Mouse (Mus musculus) MEL (cell line): ENCODE measurements around the gene Six2. TPM values are rescaled to one million over a fixed set of nuclear protein-coding genes. Genes with fewer than 3 reads are reported as not detected.

Experiments
- DNase-seq: peaks from one replicate; pipeline ENCODE4 v3.0.0; 2011; ENCODE audit warnings: low read depth, low spot score
- H3K27ac ChIP-seq: 2 replicates; pipeline ENCODE4 v1.5.1; 2012; ENCODE audit warnings: low read depth, mild to moderate bottlenecking, control low read depth, low read length, moderate library complexity; ENCODE audit not compliant: control insufficient read depth
- H3K27me3 ChIP-seq, 2 experiments: fragments of 150-350 bp in 1 of 2; sonication (generic) in 1 of 2; 2 replicates each; pipeline ENCODE4 v1.6.1; 2012; ENCODE audit warnings: low read length in 2 of 2, mild to moderate bottlenecking in 2 of 2, improper control_type of control experiment in 1 of 2, moderate library complexity in 1 of 2; ENCODE audit not compliant: insufficient read depth in 2 of 2, control insufficient read depth in 1 of 2
- H3K36me3 ChIP-seq, 2 experiments: 2 replicates each; pipeline ENCODE4 v1.6.1; 2012 to 2014; ENCODE audit warnings: low read length in 2 of 2, improper control_type of control experiment in 1 of 2, inconsistent platforms in 1 of 2, mild to moderate bottlenecking in 1 of 2; ENCODE audit not compliant: insufficient read depth in 2 of 2, control insufficient read depth in 1 of 2
- H3K4me1 ChIP-seq, 2 experiments: fragments of 150-350 bp in 1 of 2; sonication (generic) in 1 of 2; 2 replicates each; pipeline ENCODE4 v1.6.1; 2012; ENCODE audit warnings: low read length in 2 of 2, improper control_type of control experiment in 1 of 2, mild to moderate bottlenecking in 1 of 2; ENCODE audit not compliant: insufficient read depth in 2 of 2, control insufficient read depth in 1 of 2
- H3K4me3 ChIP-seq, 2 experiments: fragments of 150-350 bp in 1 of 2; sonication (generic) in 1 of 2; 2 replicates each; pipeline ENCODE4 v1.5.1; 2012; ENCODE audit warnings: low read depth in 2 of 2, low read length in 2 of 2, mild to moderate bottlenecking in 2 of 2, moderate library complexity in 2 of 2, control low read depth in 1 of 2, improper control_type of control experiment in 1 of 2; ENCODE audit not compliant: control insufficient read depth in 1 of 2, insufficient read depth in 1 of 2
- H3K79me2 ChIP-seq: 2 replicates; pipeline ENCODE4 v1.6.1; 2012; ENCODE audit warnings: mild to moderate bottlenecking, low read length, moderate library complexity; ENCODE audit not compliant: control insufficient read depth, poor library complexity, insufficient read depth
- H3K9ac ChIP-seq: 2 replicates; pipeline ENCODE4 v1.6.1; 2012; ENCODE audit warnings: low read depth, mild to moderate bottlenecking, control low read depth, low read length, moderate library complexity; ENCODE audit not compliant: control insufficient read depth, poor library complexity, severe bottlenecking
- H3K9me3 ChIP-seq: fragments of 150-350 bp; sonication (generic); replicated peaks from 2 replicates; pipeline ENCODE4 v1.6.1; 2012; ENCODE audit warnings: mild to moderate bottlenecking, low read length, improper control_type of control experiment, moderate library complexity; ENCODE audit not compliant: insufficient read depth
- CHD1 ChIP-seq: IDR thresholded peaks from 2 replicates; pipeline ENCODE4 v1.6.1; 2012; ENCODE audit warnings: low read depth, mild to moderate bottlenecking, inconsistent platforms, low read length, improper control_type of control experiment
- CHD2 ChIP-seq: IDR thresholded peaks from 2 replicates; pipeline ENCODE4 v1.6.1; 2011; ENCODE audit warnings: low read length, improper control_type of control experiment
- EP300 ChIP-seq, 2 experiments: IDR thresholded peaks; 2 replicates each; pipeline ENCODE4 v1.6.1; 2011; ENCODE audit warnings: improper control_type of control experiment in 2 of 2, low read length in 2 of 2, low read depth in 1 of 2, mild to moderate bottlenecking in 1 of 2
- GATA1 ChIP-seq: IDR thresholded peaks from 2 replicates; pipeline ENCODE4 v1.6.1; 2011; ENCODE audit warnings: low read depth, low read length, improper control_type of control experiment
- HCFC1 ChIP-seq: IDR thresholded peaks from 2 replicates; pipeline ENCODE4 v1.6.1; 2012; ENCODE audit warnings: low read depth, mild to moderate bottlenecking, inconsistent platforms, low read length, improper control_type of control experiment, moderate library complexity
- KAT2A ChIP-seq: conservative IDR thresholded peaks from 2 replicates; pipeline ENCODE4 v1.6.1; 2012; ENCODE audit warnings: low read depth, low read length, improper control_type of control experiment, inconsistent platforms
- MAFK ChIP-seq: IDR thresholded peaks from 2 replicates; pipeline ENCODE4 v1.6.1; 2011; ENCODE audit warnings: low read depth, mild to moderate bottlenecking, low read length, improper control_type of control experiment, borderline replicate concordance
- MAX ChIP-seq: IDR thresholded peaks from 2 replicates; pipeline ENCODE4 v1.6.1; 2011; ENCODE audit warnings: low read length, improper control_type of control experiment
- MYC ChIP-seq: IDR thresholded peaks from 2 replicates; pipeline ENCODE4 v1.6.1; 2011; ENCODE audit warnings: low read depth, mild to moderate bottlenecking, low read length, improper control_type of control experiment, moderate library complexity
- NRF1 ChIP-seq: IDR thresholded peaks from 2 replicates; pipeline ENCODE4 v1.6.1; 2014; ENCODE audit warnings: low read depth, mild to moderate bottlenecking, inconsistent platforms, low read length, improper control_type of control experiment, moderate library complexity; ENCODE audit not compliant: poor library complexity, insufficient read depth, severe bottlenecking
- POLR2AphosphoS2 ChIP-seq: IDR thresholded peaks from 2 replicates; pipeline ENCODE4 v1.6.1; 2011; ENCODE audit warnings: low read length, improper control_type of control experiment
- POLR2AphosphoS5 ChIP-seq: IDR thresholded peaks from 2 replicates; pipeline ENCODE4 v1.6.1; 2012; ENCODE audit warnings: low read depth, borderline replicate concordance, mild to moderate bottlenecking, inconsistent platforms, low read length, moderate library complexity, mixed read lengths
- RAD21 ChIP-seq: IDR thresholded peaks from 2 replicates; pipeline ENCODE4 v1.6.1; 2011; ENCODE audit warnings: mild to moderate bottlenecking, low read depth, low read length, improper control_type of control experiment
- SIN3A ChIP-seq: IDR thresholded peaks from 2 replicates; pipeline ENCODE4 v1.6.1; 2012; ENCODE audit warnings: low read length, improper control_type of control experiment, inconsistent platforms
- UBTF ChIP-seq: IDR thresholded peaks from 2 replicates; pipeline ENCODE4 v1.6.1; 2012; ENCODE audit warnings: low read depth, mild to moderate bottlenecking, inconsistent platforms, low read length, improper control_type of control experiment, moderate library complexity, borderline replicate concordance; ENCODE audit not compliant: insufficient read depth
- USF1 ChIP-seq: IDR thresholded peaks from 2 replicates; pipeline ENCODE4 v1.6.1; 2014; ENCODE audit warnings: low read depth, mild to moderate bottlenecking, inconsistent platforms, low read length, improper control_type of control experiment, moderate library complexity
- polyA plus RNA-seq, 2 experiments: library from polyadenylated mRNA; stranded (reverse) in 1 of 2; unstranded in 1 of 2; fragments of >175 nt in 1 of 2; fragments of >200 nt in 1 of 2; gene quantifications; 2 replicates each; pipeline versions ENCODE4 v1.2.1 to v1.2.4; 2012; ENCODE audit warnings: low replicate concordance in 2 of 2, low read depth in 1 of 2; ENCODE audit not compliant: insufficient read length in 2 of 2, insufficient read depth in 1 of 2, missing spikeins in 1 of 2
- total RNA-seq: library from RNA; depleted of rRNA; stranded (reverse); fragments of 300-350 nt; gene quantifications from 2 replicates; pipeline ENCODE4 v1.2.3, GENCODE M21; 2012; rRNA removed

The Six2 gene
- total and polyA plus RNA-seq, 3 experiments, result 6.4 to 81.4 TPM; not detected in 1

DNA sequence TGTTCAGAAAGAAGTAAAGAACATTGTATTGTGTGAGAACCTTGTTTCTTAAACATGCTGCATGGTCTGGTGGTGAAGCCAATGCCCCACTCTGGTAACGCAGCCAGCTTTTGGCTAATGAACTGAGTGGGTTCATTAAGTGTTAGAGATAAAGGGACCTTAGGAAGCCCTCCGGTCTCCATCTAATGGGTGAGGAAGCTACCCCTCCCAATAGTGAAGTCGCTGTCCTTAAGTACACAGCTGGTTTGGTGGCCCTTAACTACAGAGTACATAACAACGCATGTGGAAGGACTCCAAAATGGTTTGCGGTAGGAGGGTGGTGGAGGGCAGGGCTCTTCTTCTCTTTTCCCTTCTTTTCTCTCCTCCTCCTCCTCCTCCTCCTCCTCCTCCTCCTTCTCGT, 50.2 kb downstream of the Six2 start:
- peaks cover 0 to 7% of the 10 kb centered on the region in 2 experiments; a peak in 3 of 4 replicates for H3K27me3 ChIP-seq
- TF ChIP-seq SIN3A, result no peak
- no peak for TF ChIP-seq KAT2A
- TF ChIP-seq EP300 (IDR thresholded peaks at IDR 0.05; ENCODE audit: low read depth in 1 of 2, low read length in 2 of 2), result no peak
- no peak for TF ChIP-seq POLR2AphosphoS5
- TF ChIP-seq HCFC1, result no peak
- no peak for TF ChIP-seq RAD21
- TF ChIP-seq UBTF, result no peak
- TF ChIP-seq GATA1, result no peak
- TF ChIP-seq CHD2, result no peak
- TF ChIP-seq MYC, result no peak
- no peak for TF ChIP-seq MAX
- TF ChIP-seq USF1, result no peak
- no peak for TF ChIP-seq POLR2AphosphoS2
- TF ChIP-seq CHD1, result no peak
- no peak for TF ChIP-seq NRF1
- no peak for TF ChIP-seq MAFK
- H3K9ac ChIP-seq, result no peak overlapping the region
- H3K4me1 ChIP-seq, result no peaks in the 10 kb centered on the region
- no peaks in the 10 kb centered on the region for H3K9me3 ChIP-seq
- H3K4me3 ChIP-seq, result no peak overlapping the region
- no peaks in the 10 kb centered on the region for H3K79me2 ChIP-seq
- no peak overlapping the region for H3K27ac ChIP-seq
- no peak for DNase-seq
- no peaks in the 10 kb centered on the region for H3K36me3 ChIP-seq

Other genes with a start within 250 kb of the Six2 start
- not detected in 2 replicates for gene Six3, start 74.7 kb downstream of the Six2 start, total RNA-seq
- not detected for gene Six3, start 74.7 kb downstream of the Six2 start, polyA plus RNA-seq